Mouse (Mus musculus) cerebellum, postnatal 36 days (tissue): ENCODE results near the gene Kcnk10.

Source experiments
- DNase-seq, 2 experiments: peaks; one replicate each; pipeline ENCODE4 v3.0.0; 2021 to 2022; ENCODE audit warnings: mixed read lengths in 2 of 2

Gene Kcnk10

GRCm38 (mm10) chr12:98571896-98572680 lies 6.0 kb downstream of the Kcnk10 start:
- peak; percentile 38 to 60 for DNase-seq

DNA sequence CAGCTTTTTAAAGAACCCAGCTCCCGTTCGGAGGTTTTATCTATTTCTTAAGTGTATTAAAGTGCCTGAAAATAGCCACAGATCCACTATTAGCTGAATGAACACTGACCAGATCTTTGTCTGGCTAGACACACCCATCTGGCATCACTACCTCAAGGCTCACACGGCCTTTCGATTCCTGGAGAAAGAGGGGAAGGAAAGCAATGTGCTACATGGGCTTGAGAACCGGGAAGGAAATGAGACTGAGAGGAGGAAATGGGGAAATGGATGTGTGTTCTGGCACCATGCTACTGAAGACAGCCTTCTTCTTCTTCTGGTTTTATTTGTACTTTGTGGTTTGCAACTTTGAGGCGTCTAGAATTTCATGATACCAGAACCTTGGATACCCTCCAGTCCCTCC lies 8.7 kb downstream of the Kcnk10 start:
- no peak for DNase-seq

GRCm38 (mm10) chr12:98567877-98568276 lies 10.2 kb downstream of the Kcnk10 start:
- no peak for DNase-seq

GRCm38 (mm10) chr12:98564383-98564782 lies 13.7 kb downstream of the Kcnk10 start:
- DNase-seq = no peak

DNA sequence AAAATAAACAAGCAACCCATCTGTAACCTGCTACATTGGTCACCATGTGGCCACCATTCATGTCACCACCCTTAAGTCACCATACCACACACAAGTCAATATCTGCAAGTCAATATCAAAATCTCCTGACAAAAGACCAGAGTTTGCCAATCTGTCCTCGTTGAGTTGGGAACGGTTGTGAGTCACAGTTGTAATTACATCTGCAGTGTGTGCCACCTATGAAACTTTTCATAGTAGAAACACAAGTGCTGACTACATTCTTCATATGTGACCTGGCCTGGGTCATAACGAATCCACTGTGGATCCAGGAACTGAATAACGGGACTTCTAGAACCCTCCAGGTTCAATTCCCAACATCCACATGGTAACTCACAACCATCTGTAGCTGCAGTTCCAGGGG lies 14.8 kb downstream of the Kcnk10 start:
- no peak for DNase-seq

DNA sequence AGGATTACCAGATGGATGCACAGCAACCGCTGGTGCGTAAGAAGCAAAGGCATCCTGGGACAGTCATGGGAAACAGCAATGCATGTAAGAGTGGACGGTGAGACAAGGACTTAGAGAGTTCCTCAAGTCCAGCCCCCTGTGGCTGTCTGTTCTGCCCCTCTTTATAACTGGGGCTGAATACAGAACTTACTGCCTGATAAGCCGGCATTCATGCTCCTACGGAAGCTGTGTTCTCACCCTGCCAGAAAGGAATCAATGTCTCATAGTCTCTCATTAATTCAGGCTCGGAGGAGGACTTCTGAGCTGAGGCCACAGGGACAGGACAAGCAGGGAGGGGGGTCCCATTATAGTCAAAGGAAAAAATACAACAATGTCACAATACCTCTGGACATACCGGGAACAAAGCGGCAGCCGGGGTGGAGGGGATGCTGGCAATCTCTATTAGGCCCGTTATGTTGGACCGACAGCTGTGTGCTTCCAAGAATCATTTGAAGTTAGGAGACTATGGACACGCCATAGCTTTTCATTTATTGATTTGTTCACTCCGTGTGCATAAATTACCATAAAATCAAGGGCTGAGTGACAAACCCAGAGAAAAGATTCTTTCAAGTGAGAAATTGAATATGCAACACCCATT lies 15.7 kb downstream of the Kcnk10 start:
- no peak for DNase-seq

- DNase-seq = no peak
Measured at GRCm38 (mm10) chr12:98560038-98560437, 18.1 kb downstream of the Kcnk10 start.

GRCm38 (mm10) chr12:98557013-98557677 lies 21.0 kb downstream of the Kcnk10 start:
- DNase-seq = no peak

DNA sequence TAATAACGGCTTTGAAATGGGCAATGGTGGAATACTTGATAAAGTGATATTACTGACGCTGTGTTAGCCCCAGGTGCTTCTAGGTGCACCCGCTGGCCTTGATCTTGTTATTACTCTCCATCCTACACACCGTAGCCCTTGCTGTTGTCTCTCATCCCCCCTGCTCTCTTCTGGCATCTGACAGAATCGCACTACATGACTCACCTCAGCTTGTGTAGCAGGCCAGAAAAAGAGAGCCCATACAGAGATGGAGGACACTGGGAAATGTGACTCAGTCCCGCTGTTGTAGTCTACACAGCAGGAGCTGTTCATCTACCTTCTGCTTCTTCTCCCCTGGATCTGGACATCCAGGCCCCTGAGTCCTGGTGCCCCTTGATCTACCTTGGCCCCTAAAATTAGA lies 28.1 kb downstream of the Kcnk10 start:
- DNase-seq = peak; percentile 44 to 71

- DNase-seq = peak; percentile 91 to 92
Measured at GRCm38 (mm10) chr12:98548141-98548540, 30.0 kb downstream of the Kcnk10 start.

DNA sequence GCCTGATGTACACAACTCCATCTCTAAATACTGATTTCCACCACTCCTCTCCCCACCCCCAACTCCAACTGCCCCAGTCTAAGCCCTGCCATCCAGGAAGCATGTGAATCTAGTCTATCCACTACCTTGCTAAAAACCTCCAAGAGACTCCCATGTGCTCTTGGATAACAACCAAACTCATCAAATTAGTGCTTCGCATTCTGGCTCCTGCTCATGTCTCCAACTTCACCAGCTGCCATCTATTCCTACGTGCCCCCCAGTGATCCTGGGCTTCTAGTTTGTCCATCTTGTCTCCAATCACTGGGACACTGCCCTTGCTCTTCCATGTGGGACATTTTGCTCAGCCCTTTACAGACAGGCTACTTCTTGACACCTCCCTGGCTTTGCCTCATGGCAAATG lies 32.2 kb downstream of the Kcnk10 start:
- peak; percentile 64 to 70 for DNase-seq

GRCm38 (mm10) chr12:98545251-98545560 lies 32.9 kb downstream of the Kcnk10 start:
- peak in 1 of 2 experiments; percentile 50 for DNase-seq

DNA sequence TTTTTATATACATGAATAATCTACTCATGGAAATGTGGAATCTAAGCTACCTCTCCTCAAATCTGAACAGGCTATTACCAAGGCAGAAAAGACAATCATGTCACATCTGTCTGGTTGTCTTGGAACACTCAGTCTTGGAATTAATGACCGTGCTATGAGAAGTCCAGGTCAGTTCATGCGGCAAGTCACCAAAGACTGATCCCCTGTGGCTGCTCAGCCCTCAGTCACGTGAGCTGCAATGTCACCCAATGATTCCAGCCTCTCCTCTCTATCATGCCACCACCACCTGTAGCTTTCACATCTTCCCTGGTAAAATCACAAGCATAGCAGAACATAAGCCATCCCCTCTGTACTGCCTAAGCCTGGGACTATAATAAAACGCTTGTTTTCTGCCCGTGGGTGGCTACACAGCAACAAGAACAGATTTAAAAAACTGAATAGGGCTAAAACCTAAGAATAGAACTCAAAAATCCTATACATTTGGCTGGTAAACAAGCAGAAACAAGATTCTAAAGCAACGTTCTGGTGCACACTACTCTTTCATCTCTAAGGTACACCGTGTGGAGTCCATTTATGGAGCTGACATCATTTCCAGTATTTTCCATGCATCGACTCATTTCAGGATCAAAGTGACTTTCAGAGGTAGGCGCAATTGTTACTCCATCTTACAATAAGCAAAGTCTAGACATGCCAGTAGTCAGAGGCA lies 33.4 kb downstream of the Kcnk10 start:
- no peak for DNase-seq

- no peak for DNase-seq
Measured at GRCm38 (mm10) chr12:98536760-98537159, 41.4 kb downstream of the Kcnk10 start.

GRCm38 (mm10) chr12:98536036-98536435 lies 42.1 kb downstream of the Kcnk10 start:
- DNase-seq = peak; percentile 50 to 57

DNA sequence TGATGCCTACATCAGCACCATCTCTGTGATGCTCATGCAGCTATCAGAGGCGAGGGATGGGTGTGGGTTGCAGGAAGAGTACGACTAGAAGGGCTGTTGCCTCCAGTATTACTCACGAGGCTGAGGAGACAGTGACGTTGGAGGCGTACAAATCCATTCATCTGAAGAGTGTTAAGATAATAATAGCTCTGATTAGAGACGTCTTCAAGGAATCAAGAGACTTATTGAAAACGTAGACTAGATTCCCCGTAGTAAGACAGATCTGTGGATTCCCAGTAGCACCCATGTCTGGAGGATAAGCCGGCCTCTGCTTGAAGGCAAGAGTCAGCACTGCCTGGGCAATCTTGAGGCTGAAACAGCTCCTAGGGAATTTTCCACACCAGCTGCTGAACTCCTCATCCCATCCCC lies 42.6 kb downstream of the Kcnk10 start:
- no peak for DNase-seq

GRCm38 (mm10) chr12:98528635-98529034 lies 49.5 kb downstream of the Kcnk10 start:
- DNase-seq = no peak

GRCm38 (mm10) chr12:98525361-98525760 lies 52.7 kb downstream of the Kcnk10 start:
- no peak for DNase-seq

- DNase-seq = no peak
Measured at GRCm38 (mm10) chr12:98524331-98525311, 53.5 kb downstream of the Kcnk10 start.

DNA sequence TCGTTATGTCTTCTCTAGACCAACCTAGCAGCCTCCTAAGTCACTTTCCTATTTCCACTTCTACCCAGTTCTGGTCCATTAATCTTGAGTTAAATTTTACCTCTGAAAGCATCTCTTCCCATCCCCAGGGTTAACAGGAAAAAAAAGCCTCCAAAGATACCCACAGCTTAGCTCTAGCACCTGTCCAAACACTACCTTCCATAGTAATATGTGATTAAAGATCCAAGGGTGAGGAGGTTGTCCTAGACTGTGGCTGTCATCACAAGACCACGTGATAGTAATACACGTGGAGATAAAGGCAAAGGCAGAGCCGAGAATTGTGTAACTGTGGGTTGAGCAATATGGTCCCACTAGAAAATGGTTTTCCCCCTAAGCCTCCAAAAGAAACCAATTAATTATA lies 56.8 kb downstream of the Kcnk10 start:
- no peak for DNase-seq

DNA sequence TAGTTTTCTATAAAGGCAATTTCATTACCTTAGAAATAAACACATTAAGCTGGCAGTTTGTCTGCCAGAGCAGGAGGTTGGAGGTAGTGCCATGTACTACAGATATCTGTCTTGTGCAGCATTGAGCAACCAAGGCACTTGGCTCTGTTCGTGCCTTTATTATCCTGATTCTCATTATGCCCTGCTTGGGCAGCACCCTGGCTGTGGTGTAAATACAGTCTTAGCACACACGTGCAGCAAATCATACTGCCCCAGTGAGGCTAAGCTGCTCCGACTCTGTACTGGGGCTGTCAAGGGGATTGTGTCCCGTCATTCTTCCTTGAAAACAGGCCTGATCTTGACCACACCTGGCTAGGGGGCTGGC lies 57.6 kb downstream of the Kcnk10 start:
- DNase-seq = no peak

- no peak for DNase-seq
Measured at GRCm38 (mm10) chr12:98519866-98520567, 58.1 kb downstream of the Kcnk10 start.
